Mouse (Mus musculus) forebrain, embryonic 15.5 days (tissue): ENCODE data around the gene Kif3b. TPM values are rescaled to one million over a fixed set of nuclear protein-coding genes. Genes with fewer than 3 reads are reported as not detected.
"Not testable (repeated sequence)": the region's sequence is repeated elsewhere in the genome, so short reads cannot be mapped to it uniquely, and the experiment has no call there.

ENCODE experiments used
- ATAC-seq: fragments of 200-750 bp; cut with Nextera tagmentation; replicated peaks from 2 replicates; pipeline ENCODE4 v1.8.0; 2017; ENCODE audit warnings: mild to moderate bottlenecking, moderate TSS enrichment, moderate library complexity
- H3K27ac ChIP-seq: fragments of 300-500 bp; sonication (generic); replicated peaks from 2 replicates; pipeline ENCODE4 v1.5.1; 2015; ENCODE audit warnings: mild to moderate bottlenecking, inconsistent platforms
- H3K27me3 ChIP-seq: fragments of 300-500 bp; sonication (generic); 2 replicates; pipeline ENCODE4 v1.6.1; 2015; ENCODE audit warnings: inconsistent platforms
- H3K36me3 ChIP-seq: fragments of 300-500 bp; sonication (generic); 2 replicates; pipeline ENCODE4 v1.6.1; 2015; ENCODE audit warnings: mild to moderate bottlenecking, inconsistent platforms
- H3K4me1 ChIP-seq: fragments of 300-500 bp; sonication (generic); 2 replicates; pipeline ENCODE4 v1.6.1; 2015; ENCODE audit warnings: inconsistent platforms
- H3K4me2 ChIP-seq: fragments of 300-500 bp; sonication (generic); replicated peaks from 2 replicates; pipeline ENCODE4 v1.6.1; 2015; ENCODE audit warnings: mild to moderate bottlenecking, inconsistent platforms
- H3K4me3 ChIP-seq: fragments of 300-500 bp; sonication (generic); 2 replicates; pipeline ENCODE4 v1.5.1; 2015; ENCODE audit warnings: mild to moderate bottlenecking, inconsistent platforms
- H3K9ac ChIP-seq: fragments of 300-500 bp; sonication (generic); replicated peaks from 2 replicates; pipeline ENCODE4 v1.6.1; 2015; ENCODE audit warnings: mild to moderate bottlenecking, inconsistent platforms
- H3K9me3 ChIP-seq: fragments of 300-500 bp; sonication (generic); 2 replicates; pipeline ENCODE4 v1.6.1; 2016; ENCODE audit warnings: inconsistent platforms
- WGBS: fragments of 180-500 bp; shearing (Covaris S2); methylation state at CpG from one replicate; pipeline ENCODE4 v1.1.7; 2015; ENCODE audit warnings: mixed read lengths; 5-methylcytosine and 5-hydroxymethylcytosine counted together
- polyA plus RNA-seq: library from polyadenylated mRNA; unstranded; fragments of >200 nt; fragmentation: Nextera tagmentation; extraction: Ambion mirVana; gene quantifications from 2 replicates; pipeline ENCODE4 v1.2.1, GENCODE M21; 2015

Gene Kif3b
- polyA plus RNA-seq, 1 experiment from 2014 or later = 18.7 TPM

DNA sequence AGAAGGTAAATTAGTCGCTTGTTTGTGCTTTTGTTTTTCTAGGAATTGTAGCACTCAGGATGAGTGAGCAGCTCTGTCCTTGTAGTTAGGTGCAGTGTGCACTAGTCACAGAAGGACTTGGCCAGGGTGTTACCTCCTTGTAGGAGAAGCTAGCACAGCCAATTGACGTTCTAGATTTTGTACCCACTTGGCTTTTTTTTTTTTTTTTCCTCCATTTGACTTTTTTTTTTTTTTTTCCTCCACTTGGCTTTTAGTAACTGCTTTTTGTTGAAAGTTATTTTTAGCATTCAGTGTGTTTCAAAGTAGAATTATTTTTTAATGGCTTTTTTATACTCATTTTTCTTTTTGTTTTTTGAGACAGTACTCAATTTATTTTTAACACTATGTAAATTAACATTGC, 63.4 kb downstream of the Kif3b start:
- H3K36me3 ChIP-seq = peaks cover 61% of the 10 kb centered on the region
- peaks cover 18% of the 10 kb centered on the region for H3K4me1 ChIP-seq
- no peak overlapping the region for H3K4me3 ChIP-seq
- no peak for ATAC-seq
- no peak overlapping the region for H3K27ac ChIP-seq
- H3K9ac ChIP-seq = no peak overlapping the region
- no peaks in the 10 kb centered on the region for H3K27me3 ChIP-seq
- 82% methylated on average over 2 of the region's 2 CpGs for WGBS
- no peaks in the 10 kb centered on the region for H3K9me3 ChIP-seq
- no peak overlapping the region for H3K4me2 ChIP-seq

DNA sequence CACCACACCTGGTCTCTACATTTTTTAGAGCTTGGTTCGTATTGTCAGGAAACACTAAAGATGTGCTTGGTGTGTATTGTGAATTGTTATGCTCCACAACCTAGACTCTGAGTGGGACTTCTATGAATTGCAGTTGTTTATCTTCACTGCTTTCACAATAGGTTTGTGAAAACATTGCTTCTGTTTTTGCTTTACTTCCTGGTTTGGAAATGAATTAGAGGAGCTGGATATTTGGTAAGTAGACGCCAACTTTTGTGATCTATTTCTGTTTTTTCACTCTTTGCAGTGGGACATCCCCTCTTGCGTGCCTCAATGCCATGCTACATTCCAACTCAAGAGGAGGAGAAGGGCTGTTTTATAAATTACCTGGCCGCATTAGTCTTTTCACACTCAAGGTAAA, 65.6 kb downstream of the Kif3b start:
- no peak overlapping the region for H3K4me3 ChIP-seq
- H3K27ac ChIP-seq = no peak overlapping the region
- H3K9ac ChIP-seq = no peak overlapping the region
- no peaks in the 10 kb centered on the region for H3K9me3 ChIP-seq
- 92% methylated on average over 4 of the region's 4 CpGs for WGBS
- no peak for ATAC-seq
- no peak overlapping the region for H3K4me2 ChIP-seq
- no peaks in the 10 kb centered on the region for H3K4me1 ChIP-seq
- H3K36me3 ChIP-seq = peaks cover 69% of the 10 kb centered on the region
- H3K27me3 ChIP-seq = no peaks in the 10 kb centered on the region

DNA sequence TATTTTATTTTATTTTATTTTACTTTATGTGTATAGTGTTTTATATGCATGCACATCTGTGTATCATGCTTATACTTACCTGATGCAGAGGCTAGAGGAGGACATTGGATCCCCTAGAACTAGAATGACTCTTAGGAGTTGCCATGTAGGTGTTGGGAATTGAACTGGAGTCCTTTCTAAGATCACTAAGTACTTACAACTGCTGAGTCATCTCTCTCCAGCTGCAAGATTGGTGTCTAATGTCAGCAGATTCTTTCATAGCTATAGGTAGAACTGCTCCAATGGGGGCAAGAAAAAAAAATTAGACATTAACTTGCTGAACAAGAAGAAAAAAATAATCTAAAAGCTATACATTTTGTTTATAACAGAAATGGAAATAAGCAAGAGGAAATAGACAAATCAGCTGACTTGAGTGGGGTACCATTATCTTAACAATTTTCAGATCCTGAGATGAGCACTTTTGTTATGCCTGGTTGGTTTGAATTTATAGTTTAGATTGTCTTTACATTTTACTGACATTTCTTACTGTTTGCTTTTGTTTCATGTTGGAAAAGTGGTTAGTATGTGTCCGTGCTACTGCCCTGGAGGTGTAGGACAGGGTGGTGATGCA, 70.0 kb downstream of the Kif3b start:
- Histone ChIP-seq H3K27me3 (no peaks in the 10 kb centered on the region), H3K4me1 (no peaks in the 10 kb centered on the region), H3K4me3 (no peak overlapping the region), H3K27ac (no peak overlapping the region), H3K36me3 (peaks cover 60% of the 10 kb centered on the region), H3K9ac (no peak overlapping the region), H3K4me2 (no peak overlapping the region), H3K9me3 (no peaks in the 10 kb centered on the region)
- no peak for ATAC-seq
- WGBS = 98% methylated on average over 1 of the region's 1 CpGs

DNA sequence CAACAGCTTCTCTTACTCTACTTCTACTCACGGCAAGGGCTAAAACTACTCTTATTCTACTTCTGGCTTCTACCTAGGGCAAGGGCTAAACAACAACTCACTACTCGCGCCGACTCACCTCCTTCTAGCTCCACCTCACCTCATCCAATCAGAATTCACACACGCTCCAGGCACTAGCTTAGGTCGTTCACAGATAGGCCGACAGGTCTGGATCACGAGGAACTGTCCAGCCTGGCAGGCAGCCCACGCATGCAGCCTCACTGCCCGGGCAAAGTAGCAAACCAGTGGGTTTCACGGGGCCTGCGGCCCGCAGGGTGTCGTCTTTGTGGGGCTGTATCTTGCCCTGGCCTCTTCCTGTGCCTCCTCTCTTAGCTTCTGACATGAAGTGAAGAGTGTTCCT, 73.3 kb downstream of the Kif3b start:
- H3K36me3 ChIP-seq = peaks cover 63% of the 10 kb centered on the region
- H3K9me3 ChIP-seq = not testable (repeated sequence)

DNA sequence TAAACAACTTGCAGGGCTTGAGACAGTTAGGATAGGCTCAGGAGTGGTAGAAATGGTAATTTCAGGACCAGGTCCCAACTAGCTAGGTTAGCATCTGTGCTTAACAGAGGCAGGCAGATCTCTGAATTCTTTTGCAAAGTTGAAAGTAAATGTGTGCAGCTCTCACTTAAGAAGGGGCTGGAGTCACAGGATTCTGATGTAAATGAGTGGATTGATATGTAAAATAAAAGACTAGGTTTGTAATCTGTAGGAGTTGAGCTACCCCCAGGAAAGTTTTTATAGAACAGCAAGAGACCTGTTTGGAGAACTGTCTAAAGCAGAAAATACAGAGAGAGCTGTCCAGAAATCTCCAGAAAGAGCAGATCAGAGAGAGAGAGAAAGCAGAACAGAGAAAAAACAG, 79.7 kb downstream of the Kif3b start:
- Histone ChIP-seq H3K36me3 (peaks cover 35% of the 10 kb centered on the region), H3K27ac (no peak overlapping the region), H3K4me1 (peaks cover 5% of the 10 kb centered on the region; the same call in 1 of the 2 replicates), H3K4me2 (no peak overlapping the region), H3K27me3 (no peaks in the 10 kb centered on the region), H3K4me3 (no peak overlapping the region), H3K9me3 (no peaks in the 10 kb centered on the region), H3K9ac (no peak overlapping the region)
- no peak for ATAC-seq

More for the DNA sequence above, 73.3 kb downstream of the Kif3b start:
- not testable (repeated sequence) for H3K27ac ChIP-seq, H3K4me3 ChIP-seq, H3K9ac ChIP-seq, H3K4me1 ChIP-seq, H3K4me2 ChIP-seq, H3K27me3 ChIP-seq, ATAC-seq
- 96% methylated on average over 14 of the region's 14 CpGs for WGBS

DNA sequence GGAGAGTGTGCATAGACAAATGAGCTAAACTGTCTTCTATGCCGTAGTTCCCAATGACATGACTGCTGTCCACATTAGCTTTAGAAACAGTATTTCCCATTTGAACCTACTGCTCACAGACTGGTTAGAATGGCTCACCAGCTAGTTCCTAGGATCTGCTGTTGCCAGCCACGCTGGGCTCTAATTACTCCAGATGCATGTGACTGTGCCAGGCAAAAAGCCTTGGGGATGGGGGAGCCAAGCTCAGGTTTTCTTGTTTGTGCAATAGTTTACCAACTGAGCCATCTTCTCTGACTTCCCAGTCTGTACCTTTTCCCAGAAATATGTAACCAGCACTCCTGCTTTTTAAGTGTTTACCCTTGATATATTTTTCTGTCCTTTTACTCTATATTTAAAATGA, 84.2 kb downstream of the Kif3b start:
- Histone ChIP-seq H3K4me3 (no peak overlapping the region), H3K36me3 (peaks cover 6% of the 10 kb centered on the region; the same call in 1 of the 2 replicates), H3K9me3 (no peaks in the 10 kb centered on the region), H3K4me1 (peaks cover 5% of the 10 kb centered on the region; the same call in 1 of the 2 replicates), H3K27me3 (no peaks in the 10 kb centered on the region), H3K27ac (no peak overlapping the region), H3K4me2 (no peak overlapping the region), H3K9ac (no peak overlapping the region)
- WGBS = 69% methylated on average over 2 of the region's 2 CpGs
- ATAC-seq = no peak

DNA sequence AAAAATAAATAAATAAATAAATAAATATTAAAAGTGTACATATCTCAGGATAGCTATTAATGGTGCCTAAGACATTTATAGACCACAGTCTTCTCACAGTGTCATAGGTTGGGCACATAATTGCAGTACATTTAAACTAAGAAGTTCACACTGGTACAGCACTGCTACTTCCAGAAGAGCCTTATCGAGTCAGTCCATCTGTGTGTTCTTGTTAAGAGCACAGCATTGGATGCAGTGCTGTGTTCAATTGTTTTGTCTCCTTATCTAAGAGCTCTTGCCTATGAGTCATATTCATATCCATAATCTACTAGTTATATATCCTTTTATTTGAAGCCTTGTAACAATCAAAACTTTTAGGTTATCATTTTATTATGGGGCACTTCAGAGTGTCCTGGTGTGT, 89.3 kb downstream of the Kif3b start:
- Histone ChIP-seq H3K4me1 (peaks cover under 1% of the 10 kb centered on the region; the same call in 1 of the 2 replicates), H3K27me3 (no peaks in the 10 kb centered on the region), H3K36me3 (peaks cover 21% of the 10 kb centered on the region), H3K27ac (no peak overlapping the region), H3K4me3 (no peak overlapping the region), H3K4me2 (no peak overlapping the region), H3K9ac (no peak overlapping the region), H3K9me3 (no peaks in the 10 kb centered on the region)
- ATAC-seq = no peak
- WGBS = 88% methylated on average over 1 of the region's 1 CpGs

Other genes starting within 250 kb of the Kif3b start
- 0.98 and 1.1 TPM in 2 replicates for gene Ccm2l, start 225.5 kb upstream of the Kif3b start, polyA plus RNA-seq
- 1.2 and 1.4 TPM in 2 replicates for gene Hck, start 182.9 kb upstream of the Kif3b start, polyA plus RNA-seq
- 70.0 and 71.9 TPM in 2 replicates for gene Tm9sf4, start 130.1 kb upstream of the Kif3b start, polyA plus RNA-seq
- 29.4 and 33.1 TPM in 2 replicates for gene Tspyl3, start 66.0 kb upstream of the Kif3b start, polyA plus RNA-seq
- 6.8 and 7.7 TPM in 2 replicates for gene Plagl2, start 50.0 kb upstream of the Kif3b start, polyA plus RNA-seq
- gene Pofut1, start 49.9 kb upstream of the Kif3b start, polyA plus RNA-seq = 5.7 and 6.6 TPM in 2 replicates
- gene Asxl1, start 54.4 kb downstream of the Kif3b start, polyA plus RNA-seq = 13.1 and 17.1 TPM in 2 replicates
- gene 4930404H24Rik, start 201.4 kb downstream of the Kif3b start, polyA plus RNA-seq = not detected in 2 replicates
- 44.1 and 44.8 TPM in 2 replicates for gene Nol4l, start 238.6 kb downstream of the Kif3b start, polyA plus RNA-seq